Mouse (Mus musculus): ENCODE measurements at regions not wholly inside any gene's neighbourhood (a gene's known extent, or its start where the extent isn't known, plus 50 kb on each side); places are given as distances from the start of the nearest gene placed in this dataset.

GRCm38 (mm10) chr6:14044654-14045053 lies 173.3 kb upstream of the 2610001J05Rik start:
- DNase-seq = no peak

DNA sequence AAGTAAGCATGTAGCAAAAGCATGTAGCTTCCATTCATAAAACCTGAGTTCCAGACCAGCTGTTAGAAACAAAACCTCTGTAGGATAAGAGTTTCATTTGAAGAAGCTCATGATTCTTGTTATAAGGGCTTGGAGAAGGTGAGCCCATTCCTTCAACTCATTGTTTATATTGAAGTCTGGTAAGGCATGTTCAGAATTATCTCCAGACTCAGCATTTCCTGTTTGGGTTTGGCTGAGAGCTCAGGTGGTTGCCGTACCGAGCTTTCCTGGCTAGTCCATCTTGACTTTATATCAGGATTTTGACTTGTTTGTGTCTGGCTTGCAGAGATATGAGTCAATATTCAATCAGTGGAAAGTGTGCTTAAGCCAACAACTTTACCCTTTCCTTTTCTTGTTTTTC lies 154.6 kb upstream of the 2610001J05Rik start:
- no peak for DNase-seq

DNA sequence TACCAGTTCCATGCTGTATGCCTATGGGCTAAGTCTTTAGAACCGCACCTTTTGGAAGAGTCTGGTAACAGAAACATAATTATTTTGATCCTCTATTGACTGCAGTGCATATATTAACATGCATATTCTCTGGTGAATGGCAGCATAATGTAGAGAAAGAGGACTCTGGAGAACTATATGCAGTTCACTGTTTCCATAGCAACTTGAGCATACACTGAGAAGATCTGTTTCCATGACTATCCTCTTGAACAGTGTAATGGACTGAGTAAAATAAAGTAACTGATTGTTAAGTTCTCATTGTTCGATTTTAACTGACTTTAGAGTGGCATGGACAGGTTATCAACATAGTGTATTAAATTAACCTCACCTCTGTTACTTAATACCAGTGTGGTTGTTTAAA lies 147.6 kb upstream of the 2610001J05Rik start:
- no peak for DNase-seq

GRCm38 (mm10) chr6:13982606-13983389 lies 111.5 kb upstream of the 2610001J05Rik start:
- no peak for DNase-seq

DNA sequence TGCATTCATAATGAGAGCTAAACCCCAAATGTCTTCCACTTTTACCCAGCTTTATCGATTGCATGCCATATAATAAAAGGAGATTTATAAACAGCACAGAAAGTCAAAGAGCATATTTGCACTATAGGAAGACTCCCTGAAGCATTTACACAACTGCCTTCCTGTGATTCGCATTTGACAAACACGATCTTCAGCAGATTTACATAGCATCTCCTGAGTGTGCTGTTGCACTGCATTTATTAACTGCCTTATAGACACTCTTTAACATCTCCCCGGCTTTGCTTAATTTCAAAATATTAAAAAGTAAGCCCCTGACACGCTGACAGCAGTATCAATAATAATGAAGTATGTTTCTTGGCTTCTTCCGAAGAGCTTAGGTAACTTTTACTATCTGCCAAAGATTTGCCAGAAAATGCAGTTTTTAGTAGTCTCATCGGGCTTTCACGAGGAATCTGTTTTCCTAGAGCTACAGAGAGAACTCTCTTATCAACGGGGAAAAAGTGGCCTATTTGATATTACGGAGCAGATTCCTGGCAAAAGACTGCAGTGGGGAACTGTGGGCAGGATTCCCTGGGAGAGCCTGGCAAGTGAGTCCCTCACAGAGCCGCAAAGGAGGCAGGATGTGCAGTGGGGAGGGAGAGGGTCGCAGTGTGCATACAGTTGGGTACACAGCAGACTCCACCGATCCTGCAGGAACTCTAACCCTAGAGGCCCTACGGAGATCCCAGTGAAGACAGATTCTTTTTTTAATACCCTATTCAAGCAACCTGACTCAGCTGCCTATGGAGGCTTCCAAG lies 103.6 kb upstream of the 2610001J05Rik start:
- DNase-seq = no peak

- DNase-seq = no peak
Measured at GRCm38 (mm10) chr6:13964471-13964870, 93.2 kb upstream of the 2610001J05Rik start.

GRCm38 (mm10) chr6:13964013-13964412 lies 92.7 kb upstream of the 2610001J05Rik start:
- no peak for DNase-seq

- no peak for DNase-seq
Measured at GRCm38 (mm10) chr6:13949640-13950039, 78.3 kb upstream of the 2610001J05Rik start.

GRCm38 (mm10) chr6:13920809-13921760 lies 49.8 kb upstream of the 2610001J05Rik start:
- no peak for DNase-seq
